Mouse (Mus musculus): Measurements from ENCODE around the gene Olfr993. TPM values are rescaled to one million over a fixed set of nuclear protein-coding genes. Genes with fewer than 3 reads are reported as not detected.

Olfr993 gene
- not detected in 2 replicates for polyA plus RNA-seq (2012; rRNA removed; ENCODE audit: low replicate concordance)

GRCm38 (mm10) chr2:85414777-85415176, at the start of gene Olfr993:
Gene Olfr993, minus strand, starts transcription at chr2:85414877.

GRCm38 (mm10) chr2:85443539-85443938, 28.9 kb upstream of the Olfr993 start, which contains the start of gene Olfr995:
Gene Olfr995, minus strand, starts transcription at chr2:85443639.

GRCm38 (mm10) chr2:85436351-85436750, 21.7 kb upstream of the Olfr993 start, which contains the start of gene Olfr994:
Gene Olfr994, minus strand, starts transcription at chr2:85436451.

GRCm38 (mm10) chr2:85409369-85409768, 5.3 kb downstream of the Olfr993 start, which contains the start of gene Olfr992:
Gene Olfr992, minus strand, starts transcription at chr2:85409469.

Other genes with a start within 250 kb of the Olfr993 start
- 0.40 and 7.8 TPM in 2 replicates for gene Lrrc55, start 217.7 kb downstream of the Olfr993 start, polyA plus RNA-seq (2012; rRNA removed; ENCODE audit: low replicate concordance)
- not detected in 2 replicates for gene Olfr987, start 75.6 kb downstream of the Olfr993 start, polyA plus RNA-seq (2012; rRNA removed; ENCODE audit: low replicate concordance)
- not detected in 2 replicates for gene Olfr988, start 51.6 kb downstream of the Olfr993 start, polyA plus RNA-seq (2012; rRNA removed; ENCODE audit: low replicate concordance)
- not detected in 2 replicates for gene Olfr992, start 5.4 kb downstream of the Olfr993 start, polyA plus RNA-seq (2012; rRNA removed; ENCODE audit: low replicate concordance)
- gene Olfr994, start 21.6 kb upstream of the Olfr993 start, polyA plus RNA-seq (2012; rRNA removed; ENCODE audit: low replicate concordance) = not detected in 2 replicates
- not detected in 2 replicates for gene Olfr995, start 28.8 kb upstream of the Olfr993 start, polyA plus RNA-seq (2012; rRNA removed; ENCODE audit: low replicate concordance)
- 18.3 TPM in 1 of 2 replicates, not detected in the other for gene 4833423E24Rik, start 104.1 kb upstream of the Olfr993 start, polyA plus RNA-seq (2012; rRNA removed; ENCODE audit: low replicate concordance)
- not detected in 2 replicates for gene Olfr996, start 164.3 kb upstream of the Olfr993 start, polyA plus RNA-seq (2012; rRNA removed; ENCODE audit: low replicate concordance)
- gene Olfr998, start 174.1 kb upstream of the Olfr993 start, polyA plus RNA-seq (2012; rRNA removed; ENCODE audit: low replicate concordance) = not detected in 2 replicates
- not detected in 2 replicates for gene Olfr1000, start 197.0 kb upstream of the Olfr993 start, polyA plus RNA-seq (2012; rRNA removed; ENCODE audit: low replicate concordance)
- gene Olfr1002, start 235.8 kb upstream of the Olfr993 start, polyA plus RNA-seq (2012; rRNA removed; ENCODE audit: low replicate concordance) = not detected in 2 replicates
- not detected in 2 replicates for gene Olfr154, start 249.6 kb upstream of the Olfr993 start, polyA plus RNA-seq (2012; rRNA removed; ENCODE audit: low replicate concordance)

All from subcutaneous adipose tissue, adult 2 months (tissue).